Mouse (Mus musculus) limb, embryonic 10.5 days (tissue): ENCODE measurements at regions not wholly inside any gene's neighbourhood (a gene's known extent, or its start where the extent isn't known, plus 50 kb on each side); places are given as distances from the start of the nearest gene placed in this dataset.
A peak's percentile ranks its signal among the peaks of the same experiment; 100 is the strongest.

Source experiments
- DNase-seq: peaks from one replicate; pipeline ENCODE4 v3.0.0-alpha.2; 2017; ENCODE audit warnings: low spot score
- H3K27ac ChIP-seq: fragments of 300-500 bp; sonication (generic); 2 replicates; pipeline ENCODE4 v1.5.1; 2016; ENCODE audit warnings: mild to moderate bottlenecking
- H3K27me3 ChIP-seq: fragments of 300-500 bp; sonication (generic); 2 replicates; pipeline ENCODE4 v1.6.1; 2016; ENCODE audit warnings: low read depth, mild to moderate bottlenecking; ENCODE audit not compliant: poor library complexity, severe bottlenecking
- H3K36me3 ChIP-seq: fragments of 300-500 bp; sonication (generic); 2 replicates; pipeline ENCODE4 v1.6.1; 2016; ENCODE audit warnings: mild to moderate bottlenecking, moderate library complexity
- H3K4me1 ChIP-seq: fragments of 300-500 bp; sonication (generic); 2 replicates; pipeline ENCODE4 v1.6.1; 2016
- H3K4me3 ChIP-seq: fragments of 300-500 bp; sonication (generic); 2 replicates; pipeline ENCODE4 v1.5.1; 2016; ENCODE audit warnings: mild to moderate bottlenecking, moderate library complexity
- H3K9me3 ChIP-seq: fragments of 300-500 bp; sonication (generic); replicated peaks from 2 replicates; pipeline ENCODE4 v1.6.1; 2016; ENCODE audit warnings: mild to moderate bottlenecking
- WGBS: fragments of 180-500 bp; shearing (Covaris S2); methylation state at CpG from one replicate; pipeline ENCODE4 v1.1.7; 2016; 5-methylcytosine and 5-hydroxymethylcytosine counted together

DNA sequence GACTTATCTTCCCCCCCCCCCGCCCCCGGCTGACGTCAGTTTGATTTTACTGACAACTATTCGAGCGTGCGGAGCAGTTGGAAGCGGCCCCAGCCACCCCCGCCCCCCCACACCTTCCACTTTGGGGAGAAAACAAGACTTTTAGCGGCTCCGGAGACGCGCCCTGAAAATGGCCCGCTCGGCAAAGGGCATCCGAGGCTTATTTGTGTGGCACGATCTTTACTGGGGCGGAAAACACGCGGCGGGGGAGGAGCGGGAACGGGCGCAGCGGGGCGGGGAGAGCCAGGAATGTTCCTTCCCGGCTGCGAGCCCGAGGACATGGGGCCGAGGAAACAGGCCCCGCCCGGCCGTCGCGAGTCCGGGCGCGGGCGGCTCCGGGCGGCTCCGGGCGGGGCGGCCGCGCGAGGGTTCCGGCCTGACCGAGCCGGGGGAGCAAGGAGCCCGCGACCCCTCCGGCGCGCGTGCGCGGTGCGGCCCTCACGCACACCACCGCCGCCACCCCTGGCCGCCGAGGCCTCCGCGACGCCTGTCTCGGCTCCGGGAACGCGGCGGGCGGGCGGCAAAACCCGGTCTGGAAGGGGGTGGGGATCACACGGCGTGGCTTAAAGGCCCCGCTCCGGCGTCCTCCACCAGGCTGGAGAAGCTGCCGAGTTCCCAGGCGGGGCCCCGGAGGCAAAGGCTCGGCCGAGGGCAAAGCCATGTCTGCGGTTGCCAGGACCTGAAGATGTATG is 86.1 kb upstream of the Arid1b start:
- peaks cover 8% of the 10 kb centered on the region for H3K4me1 ChIP-seq
- under 1% methylated on average over 78 of the region's 85 CpGs for WGBS
- H3K36me3 ChIP-seq, result no peaks in the 10 kb centered on the region
- H3K27me3 ChIP-seq, result no peaks in the 10 kb centered on the region
- peak overlapping the region; percentile 64 for H3K4me3 ChIP-seq
- peak; percentile 97 for DNase-seq
- H3K27ac ChIP-seq, result peak overlapping the region; percentile 97
- H3K9me3 ChIP-seq, result no peaks in the 10 kb centered on the region

DNA sequence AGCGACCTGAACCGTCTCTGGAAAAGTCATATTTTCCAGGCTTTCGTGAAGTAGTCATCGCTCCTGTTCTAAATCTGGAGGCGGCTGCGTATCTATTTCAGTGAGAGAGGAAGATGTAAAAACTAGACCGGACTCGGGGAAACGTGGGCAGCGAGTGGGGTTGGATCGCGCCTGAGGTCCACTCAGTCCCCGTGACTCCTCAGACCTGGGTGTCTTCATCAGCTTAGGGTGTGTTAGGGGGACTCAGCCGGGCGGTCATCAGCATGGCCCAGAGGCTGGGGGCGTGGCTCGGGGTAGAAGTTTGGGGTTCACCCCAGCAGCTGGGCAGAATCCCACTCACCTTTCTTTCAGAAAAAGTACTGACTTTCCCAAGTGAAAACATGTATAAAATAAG is 85.6 kb upstream of the Arid1b start:
- Histone ChIP-seq H3K27ac (peak overlapping the region; percentile 97), H3K4me1 (peaks cover 8% of the 10 kb centered on the region), H3K36me3 (no peaks in the 10 kb centered on the region), H3K27me3 (no peaks in the 10 kb centered on the region), H3K4me3 (peak overlapping the region; percentile 64), H3K9me3 (no peaks in the 10 kb centered on the region)
- WGBS, result 3% methylated on average over 17 of the region's 17 CpGs
- no peak for DNase-seq

DNA sequence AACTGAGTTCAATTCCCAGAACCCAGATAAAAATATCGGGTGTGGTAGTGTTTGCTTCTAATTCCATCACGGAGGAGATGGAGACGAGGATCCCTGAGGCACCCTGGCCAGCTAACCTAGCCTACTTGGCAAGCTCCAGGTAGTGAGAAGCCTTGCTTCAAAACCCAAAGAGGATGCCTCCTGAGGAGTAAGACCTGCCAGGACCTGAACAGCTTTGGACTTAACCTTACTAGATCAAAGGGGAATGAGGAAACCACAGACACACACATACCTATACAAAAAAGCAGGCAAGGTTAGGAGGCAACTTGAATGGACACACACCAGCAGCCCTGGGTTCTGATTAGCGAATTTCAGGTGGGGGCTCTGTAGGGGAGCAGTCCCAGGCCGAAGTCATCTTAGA is 84.0 kb upstream of the Arid1b start:
- no peak for DNase-seq

GRCm38 (mm10) chr17:4913001-4913400 is 81.1 kb upstream of the Arid1b start:
- no peaks in the 10 kb centered on the region for H3K9me3 ChIP-seq
- no peaks in the 10 kb centered on the region for H3K36me3 ChIP-seq
- 81% methylated on average over 4 of the region's 4 CpGs for WGBS

More for the DNA sequence above, 84.0 kb upstream of the Arid1b start:
- Histone ChIP-seq H3K4me1 (peaks cover 8% of the 10 kb centered on the region), H3K36me3 (no peaks in the 10 kb centered on the region), H3K4me3 (no peak overlapping the region), H3K27ac (no peak overlapping the region), H3K9me3 (no peaks in the 10 kb centered on the region), H3K27me3 (no peaks in the 10 kb centered on the region)
- WGBS, result 82% methylated on average over 5 of the region's 5 CpGs

GRCm38 (mm10) chr17:4919866-4920495 is 74.2 kb upstream of the Arid1b start:
- Histone ChIP-seq H3K4me1 (no peaks in the 10 kb centered on the region), H3K27me3 (no peaks in the 10 kb centered on the region), H3K4me3 (no peak overlapping the region), H3K36me3 (no peaks in the 10 kb centered on the region), H3K9me3 (no peaks in the 10 kb centered on the region), H3K27ac (no peak overlapping the region)
- peak; percentile 3 for DNase-seq
- WGBS, result 80% methylated on average over 6 of the region's 6 CpGs

More at GRCm38 (mm10) chr17:4913001-4913400, 81.1 kb upstream of the Arid1b start:
- no peak overlapping the region for H3K27ac ChIP-seq
- H3K4me1 ChIP-seq, result no peaks in the 10 kb centered on the region
- no peaks in the 10 kb centered on the region for H3K27me3 ChIP-seq
- DNase-seq, result no peak
- no peak overlapping the region for H3K4me3 ChIP-seq

- WGBS, result 78% methylated on average over 7 of the region's 7 CpGs
- no peaks in the 10 kb centered on the region for H3K4me1 ChIP-seq
- no peak overlapping the region for H3K4me3 ChIP-seq
- H3K27me3 ChIP-seq, result no peaks in the 10 kb centered on the region
- peak; percentile 13 for DNase-seq
- no peak overlapping the region for H3K27ac ChIP-seq
- no peaks in the 10 kb centered on the region for H3K9me3 ChIP-seq
- no peaks in the 10 kb centered on the region for H3K36me3 ChIP-seq
Measured at GRCm38 (mm10) chr17:4921121-4921520, 73.0 kb upstream of the Arid1b start.

DNA sequence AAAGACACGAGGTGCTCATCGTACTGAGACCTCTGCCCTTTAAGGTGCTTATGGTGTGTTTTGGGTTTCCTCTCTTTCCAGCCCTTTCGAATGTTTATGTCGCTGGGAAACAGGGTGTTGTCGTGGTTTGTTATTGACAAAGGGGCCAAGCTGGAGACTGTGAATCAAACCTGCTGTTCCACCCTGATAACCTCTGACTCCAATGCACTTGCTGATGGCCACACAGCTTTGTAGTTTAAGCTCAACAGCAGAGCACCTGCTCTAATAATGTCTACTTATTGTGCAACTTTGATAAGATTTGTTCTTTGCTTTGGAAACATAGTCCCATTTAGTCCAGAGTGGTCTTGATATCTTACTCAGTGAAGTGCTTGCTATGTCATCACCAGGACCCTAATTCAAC is 65.5 kb upstream of the Arid1b start:
- peaks cover 6% of the 10 kb centered on the region; the same call in 1 of the 2 replicates for H3K4me1 ChIP-seq
- DNase-seq, result no peak
- no peaks in the 10 kb centered on the region for H3K27me3 ChIP-seq
- H3K36me3 ChIP-seq, result no peaks in the 10 kb centered on the region
- 72% methylated on average over 5 of the region's 5 CpGs for WGBS
- H3K4me3 ChIP-seq, result no peak overlapping the region
- H3K9me3 ChIP-seq, result no peaks in the 10 kb centered on the region
- no peak overlapping the region for H3K27ac ChIP-seq

DNA sequence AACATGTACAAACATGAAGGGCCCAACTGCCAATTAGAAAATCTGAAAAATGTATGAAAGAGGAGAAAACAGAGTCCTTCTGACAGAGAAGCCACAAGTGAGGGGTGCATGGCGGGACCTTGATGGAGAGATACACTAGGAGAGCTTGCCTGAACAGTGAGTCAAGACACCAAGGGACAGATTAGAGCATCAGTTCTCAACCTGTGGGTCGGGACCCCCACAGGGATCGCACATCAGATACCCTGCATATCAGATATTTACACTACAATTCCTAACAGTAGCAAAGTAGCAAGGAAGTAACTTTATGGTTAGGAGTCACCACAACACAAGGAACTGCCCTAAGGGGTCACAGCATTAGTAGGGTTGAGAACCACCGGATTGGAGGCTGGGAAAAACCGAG is 58.9 kb upstream of the Arid1b start:
- WGBS, result 93% methylated on average over 5 of the region's 5 CpGs
- Histone ChIP-seq H3K27ac (no peak overlapping the region), H3K4me1 (peaks cover 6% of the 10 kb centered on the region; the same call in 1 of the 2 replicates), H3K4me3 (no peak overlapping the region), H3K27me3 (no peaks in the 10 kb centered on the region), H3K9me3 (no peaks in the 10 kb centered on the region), H3K36me3 (no peaks in the 10 kb centered on the region)
- no peak for DNase-seq

DNA sequence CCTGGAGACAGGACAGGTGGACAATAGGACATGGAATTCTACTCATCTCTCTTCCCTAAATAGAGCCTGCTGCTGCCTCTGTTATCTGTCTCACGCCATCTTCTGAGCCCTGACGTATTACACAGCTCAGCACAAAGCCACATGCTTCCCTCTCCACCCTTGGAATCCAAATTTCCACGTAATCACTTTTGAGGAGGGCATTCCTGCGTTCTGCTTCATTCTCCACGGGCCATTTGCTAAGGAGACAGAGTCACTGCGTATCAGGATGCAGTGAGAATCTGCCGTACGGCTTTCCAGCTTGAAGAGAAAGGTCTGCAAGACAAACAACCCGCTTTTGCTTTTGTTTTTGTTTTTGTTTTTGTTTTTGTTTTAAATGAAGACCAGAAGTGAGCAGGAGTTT is 53.5 kb upstream of the Arid1b start:
- H3K4me3 ChIP-seq, result no peak overlapping the region
- WGBS, result 78% methylated on average over 9 of the region's 9 CpGs

DNA sequence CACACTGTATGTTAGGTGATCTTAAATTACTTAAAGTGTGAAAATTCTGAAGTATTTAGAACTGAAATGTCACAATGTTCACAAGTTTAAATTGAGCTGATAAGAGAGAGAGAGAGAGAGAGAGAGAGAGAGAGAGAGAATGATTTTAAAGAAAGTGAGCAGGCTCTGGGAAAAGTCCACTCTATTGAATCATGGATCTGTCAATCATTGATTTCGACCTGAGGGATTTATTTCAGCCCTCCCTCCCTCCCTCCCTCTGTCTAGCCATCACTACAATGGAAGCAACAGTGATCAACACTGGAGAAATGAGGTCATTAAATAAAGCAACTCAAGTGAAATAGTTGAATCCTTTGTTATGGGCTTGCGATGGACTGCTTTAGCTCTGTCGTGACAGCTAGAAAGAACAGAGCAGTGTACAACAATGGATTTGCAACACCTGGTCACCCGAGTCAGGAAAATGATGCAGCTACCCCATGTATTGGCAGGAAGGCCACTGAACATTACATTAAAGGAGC is 52.8 kb upstream of the Arid1b start:
- H3K36me3 ChIP-seq, result no peaks in the 10 kb centered on the region
- no peaks in the 10 kb centered on the region for H3K9me3 ChIP-seq
- no peaks in the 10 kb centered on the region for H3K27me3 ChIP-seq
- WGBS, result 81% methylated on average over 4 of the region's 4 CpGs
- no peak for DNase-seq
- H3K27ac ChIP-seq, result no peak overlapping the region
- peaks cover 13% of the 10 kb centered on the region for H3K4me1 ChIP-seq
- H3K4me3 ChIP-seq, result no peak overlapping the region

More for the DNA sequence above, 53.5 kb upstream of the Arid1b start:
- H3K9me3 ChIP-seq, result no peaks in the 10 kb centered on the region
- peaks cover 5% of the 10 kb centered on the region for H3K4me1 ChIP-seq
- no peaks in the 10 kb centered on the region for H3K36me3 ChIP-seq
- no peak overlapping the region for H3K27ac ChIP-seq
- no peak for DNase-seq
- no peaks in the 10 kb centered on the region for H3K27me3 ChIP-seq

GRCm38 (mm10) chr17:4942868-4943267 is 51.3 kb upstream of the Arid1b start:
- DNase-seq, result no peak
- no peak overlapping the region for H3K4me3 ChIP-seq
- WGBS, result 94% methylated on average over 7 of the region's 7 CpGs
- H3K4me1 ChIP-seq, result peaks cover 22% of the 10 kb centered on the region
- H3K36me3 ChIP-seq, result no peaks in the 10 kb centered on the region
- H3K27me3 ChIP-seq, result no peaks in the 10 kb centered on the region; the same call in 1 of the 2 replicates
- no peak overlapping the region for H3K27ac ChIP-seq
- H3K9me3 ChIP-seq, result no peaks in the 10 kb centered on the region
